Mouse (Mus musculus): ENCODE data around the gene Rbm44. TPM values are rescaled to one million over a fixed set of nuclear protein-coding genes. Genes with fewer than 3 reads are reported as not detected.

Gene Rbm44
- polyA plus RNA-seq (2012), result 0.06 and 0.10 TPM in 2 replicates

GRCm38 (mm10) chr1:91144813-91145212 is at the start of gene Rbm44:
Gene Rbm44 (plus strand): TSS chr1:91145089.

GRCm38 (mm10) chr1:91179533-91180173 is 34.8 kb downstream of the Rbm44 start, which contains the start of gene Ramp1:
Gene Ramp1 (plus strand): TSS chr1:91179822.

Other genes with a start within 250 kb of the Rbm44 start
- gene Mlph, start 230.0 kb upstream of the Rbm44 start, polyA plus RNA-seq (2012), result 0.37 and 0.54 TPM in 2 replicates
- not detected in 2 replicates for gene Prlh, start 192.0 kb upstream of the Rbm44 start, polyA plus RNA-seq (2012)
- gene Rab17, start 175.4 kb upstream of the Rbm44 start, polyA plus RNA-seq (2012), result 2.4 and 2.8 TPM in 2 replicates
- 32.0 and 49.6 TPM in 2 replicates for gene Lrrfip1, start 146.4 kb upstream of the Rbm44 start, polyA plus RNA-seq (2012)
- 239 and 288 TPM in 2 replicates for gene Ramp1, start 34.7 kb downstream of the Rbm44 start, polyA plus RNA-seq (2012)
- gene Ube2f, start 105.2 kb downstream of the Rbm44 start, polyA plus RNA-seq (2012), result 17.9 and 18.6 TPM in 2 replicates
- gene Scly, start 153.2 kb downstream of the Rbm44 start, polyA plus RNA-seq (2012), result 31.4 and 32.7 TPM in 2 replicates
- 0.40 and 0.55 TPM in 2 replicates for gene Espnl, start 177.0 kb downstream of the Rbm44 start, polyA plus RNA-seq (2012)
- gene Klhl30, start 205.9 kb downstream of the Rbm44 start, polyA plus RNA-seq (2012), result 0.03 and 0.13 TPM in 2 replicates
- 0.57 and 0.86 TPM in 2 replicates for gene Erfe, start 221.3 kb downstream of the Rbm44 start, polyA plus RNA-seq (2012)